Mouse (Mus musculus) midbrain, embryonic 11.5 days (tissue): Measurements from ENCODE around the gene Eng. TPM values are rescaled to one million over a fixed set of nuclear protein-coding genes. Genes with fewer than 3 reads are reported as not detected.
A peak's percentile ranks its signal among the peaks of the same experiment; 100 is the strongest.

ENCODE experiments used
- ATAC-seq: fragments of 200-750 bp; cut with Nextera tagmentation; 2 replicates; pipeline ENCODE4 v1.8.0; 2017; ENCODE audit warnings: moderate TSS enrichment, moderate library complexity; ENCODE audit not compliant: low FRiP score
- DNase-seq: peaks from one replicate; pipeline ENCODE4 v3.0.0; 2015; ENCODE audit warnings: low spot score; ENCODE audit errors: missing footprints
- H3K27ac ChIP-seq: fragments of 300-500 bp; sonication (generic); 2 replicates; pipeline ENCODE4 v1.5.1; 2014; ENCODE audit warnings: low read depth, low read length
- H3K27me3 ChIP-seq: fragments of 300-500 bp; sonication (generic); 2 replicates; pipeline ENCODE4 v1.6.1; 2014; ENCODE audit warnings: mild to moderate bottlenecking, low read length, moderate library complexity, mixed read lengths; ENCODE audit not compliant: control insufficient read depth, insufficient read depth
- H3K36me3 ChIP-seq: fragments of 300-500 bp; sonication (generic); 2 replicates; pipeline ENCODE4 v1.6.1; 2014; ENCODE audit warnings: mild to moderate bottlenecking, low read length, moderate library complexity, mixed read lengths; ENCODE audit not compliant: control insufficient read depth, insufficient read depth
- H3K4me1 ChIP-seq: fragments of 300-500 bp; sonication (generic); 2 replicates; pipeline ENCODE4 v1.6.1; 2014; ENCODE audit warnings: low read length; ENCODE audit not compliant: control insufficient read depth, insufficient read depth
- H3K4me2 ChIP-seq: fragments of 300-500 bp; sonication (generic); 2 replicates; pipeline ENCODE4 v1.6.1; 2014; ENCODE audit warnings: mild to moderate bottlenecking, moderate library complexity
- H3K4me3 ChIP-seq: fragments of 300-500 bp; sonication (generic); 2 replicates; pipeline ENCODE4 v1.5.1; 2014; ENCODE audit warnings: low read depth, low read length
- H3K9ac ChIP-seq: fragments of 300-500 bp; sonication (generic); 2 replicates; pipeline ENCODE4 v1.6.1; 2014; ENCODE audit warnings: low read length
- H3K9me3 ChIP-seq: fragments of 300-500 bp; sonication (generic); 2 replicates; pipeline ENCODE4 v1.6.1; 2016; ENCODE audit warnings: low read length; ENCODE audit not compliant: control insufficient read depth
- whole genome bisulfite sequencing: fragments of 180-500 bp; shearing (Covaris S2); extraction: QIAGEN DNeasy Blood & Tissue Kit; methylation state at CpG from one replicate; pipeline ENCODE4 v1.1.7; 2014; 5-methylcytosine and 5-hydroxymethylcytosine counted together
- microRNA counts: library from miRNA; unstranded; fragments of <30 nt; microRNA quantifications from one replicate; lab custom pipeline; 2015
- microRNA-seq: library from miRNA; unstranded; fragments of <30 nt; microRNA quantifications from one replicate; pipeline ENCODE4, GENCODE M21; 2017
- polyA plus RNA-seq: library from polyadenylated mRNA; unstranded; fragments of >200 nt; fragmentation: Nextera tagmentation; extraction: Ambion mirVana; gene quantifications from 2 replicates; pipeline ENCODE4 v1.2.1, GENCODE M21; 2014

Eng gene
- polyA plus RNA-seq, 1 experiment from 2014 or later = 22.7 TPM

- WGBS = 83% methylated on average over 16 of the region's 16 CpGs
- H3K27ac ChIP-seq = no peak overlapping the region
- DNase-seq = no peak
Measured at GRCm38 (mm10) chr2:32724832-32725790, 78.7 kb downstream of the Eng start.

DNA sequence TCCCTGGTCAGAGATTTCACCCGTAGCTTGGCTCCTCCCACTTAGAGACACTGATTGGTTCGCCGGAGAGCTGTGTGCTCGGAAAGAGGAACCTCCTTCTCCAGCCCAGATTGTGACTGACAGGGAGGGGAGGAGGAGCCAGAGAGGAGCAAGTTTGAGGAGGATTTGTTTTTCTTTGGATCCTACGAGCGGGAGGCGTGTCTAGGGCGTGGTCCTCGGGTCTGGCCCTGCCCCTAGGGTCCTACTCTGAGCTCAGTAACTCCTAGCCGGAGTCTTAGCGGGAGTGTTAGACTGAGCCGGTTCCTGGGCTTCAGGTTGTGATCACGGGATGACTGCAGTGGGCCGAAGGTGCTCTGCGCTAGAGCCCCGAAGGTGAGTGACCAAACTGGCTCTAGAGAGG is 81.0 kb downstream of the Eng start:
- DNase-seq = peak; percentile 98
- Histone ChIP-seq H3K4me3 (peak overlapping the region; percentile 6; the same call in 1 of the 2 replicates), H3K27ac (no peak overlapping the region), H3K4me2 (peak overlapping the region; percentile 28; the same call in 1 of the 2 replicates), H3K27me3 (no peaks in the 10 kb centered on the region), H3K36me3 (no peaks in the 10 kb centered on the region), H3K9me3 (no peaks in the 10 kb centered on the region), H3K9ac (no peak overlapping the region), H3K4me1 (0 out of 2 replicates have a peak, but pooled peaks cover 2% of the 10 kb centered on the region)
- WGBS = under 1% methylated on average over 16 of the region's 16 CpGs
- peak; percentile 97 for ATAC-seq

More at GRCm38 (mm10) chr2:32724832-32725790, 78.7 kb downstream of the Eng start:
- ATAC-seq = no peak
- no peak overlapping the region for H3K4me3 ChIP-seq
- no peaks in the 10 kb centered on the region for H3K36me3 ChIP-seq
- no peak overlapping the region for H3K9ac ChIP-seq
- no peak overlapping the region for H3K4me2 ChIP-seq
- no peaks in the 10 kb centered on the region for H3K27me3 ChIP-seq
- H3K4me1 ChIP-seq = 0 out of 2 replicates have a peak, but pooled peaks cover 2% of the 10 kb centered on the region
- H3K9me3 ChIP-seq = no peaks in the 10 kb centered on the region

DNA sequence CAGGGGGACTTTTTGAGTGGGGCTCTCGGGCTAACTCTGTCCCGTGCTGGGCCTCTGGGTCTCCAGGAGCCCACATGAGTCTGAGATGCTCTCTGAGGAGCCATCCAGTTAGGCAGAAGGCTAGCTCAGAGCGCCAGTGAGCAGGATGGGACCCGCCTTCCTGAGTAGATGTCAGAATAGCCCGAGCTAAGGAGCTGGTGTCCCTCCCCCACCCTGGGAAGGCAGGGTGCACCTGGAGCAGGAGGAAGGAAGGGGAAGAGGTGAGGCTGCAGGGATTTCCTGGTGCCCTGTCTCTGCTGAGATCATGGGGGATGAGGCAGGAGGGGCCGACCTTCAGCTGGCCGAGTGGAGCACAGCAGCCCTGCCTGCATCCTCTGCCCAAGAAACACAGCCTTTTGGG is 82.1 kb downstream of the Eng start:
- ATAC-seq (no peak), DNase-seq (no peak)
- H3K27me3 ChIP-seq = no peaks in the 10 kb centered on the region
- H3K4me1 ChIP-seq = 0 out of 2 replicates have a peak, but pooled peaks cover 2% of the 10 kb centered on the region
- no peaks in the 10 kb centered on the region for H3K36me3 ChIP-seq
- H3K27ac ChIP-seq = no peak overlapping the region
- H3K4me2 ChIP-seq = 0 out of 2 replicates have a peak overlapping the region, but pooled peaks have one; percentile 2
- H3K9ac ChIP-seq = no peak overlapping the region
- no peaks in the 10 kb centered on the region for H3K9me3 ChIP-seq
- 55% methylated on average over 7 of the region's 7 CpGs for WGBS
- no peak overlapping the region for H3K4me3 ChIP-seq

DNA sequence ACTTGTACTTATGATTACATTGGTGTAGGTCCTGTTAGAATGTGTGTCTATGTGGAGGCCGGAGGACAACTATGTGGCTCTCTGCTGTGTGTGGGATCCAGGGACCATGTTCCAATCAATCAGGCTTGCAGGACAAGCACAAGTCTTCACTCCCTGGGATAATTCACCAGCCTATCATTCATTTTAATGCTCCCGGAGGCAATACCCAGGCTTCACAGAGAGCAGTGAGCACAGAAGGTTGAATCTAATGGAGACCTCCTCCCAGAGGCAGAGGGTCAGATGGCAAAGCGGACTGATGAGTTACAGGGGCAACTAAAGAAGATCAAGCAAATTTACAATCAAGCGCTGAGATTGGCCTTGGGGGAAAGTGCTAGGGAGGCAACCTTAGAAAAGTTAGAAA is 83.2 kb downstream of the Eng start:
- ATAC-seq = no peak
- Histone ChIP-seq H3K4me2 (no peak overlapping the region), H3K9me3 (no peaks in the 10 kb centered on the region), H3K4me1 (peaks cover 5% of the 10 kb centered on the region; the same call in 1 of the 2 replicates), H3K27me3 (no peaks in the 10 kb centered on the region), H3K4me3 (no peak overlapping the region), H3K9ac (no peak overlapping the region), H3K27ac (no peak overlapping the region), H3K36me3 (no peaks in the 10 kb centered on the region)
- no peak for DNase-seq
- WGBS = 80% methylated on average over 4 of the region's 4 CpGs

GRCm38 (mm10) chr2:32730854-32731253 is 84.5 kb downstream of the Eng start:
- no peak overlapping the region for H3K4me3 ChIP-seq
- 63% methylated on average over 11 of the region's 11 CpGs for WGBS
- peaks cover 5% of the 10 kb centered on the region; the same call in 1 of the 2 replicates for H3K4me1 ChIP-seq
- H3K27me3 ChIP-seq = no peaks in the 10 kb centered on the region
- H3K27ac ChIP-seq = no peak overlapping the region
- no peaks in the 10 kb centered on the region for H3K36me3 ChIP-seq
- no peak overlapping the region for H3K4me2 ChIP-seq
- ATAC-seq (no peak), DNase-seq (no peak)
- H3K9me3 ChIP-seq = no peaks in the 10 kb centered on the region
- H3K9ac ChIP-seq = no peak overlapping the region

GRCm38 (mm10) chr2:32731911-32732310 is 85.5 kb downstream of the Eng start:
- WGBS = 77% methylated on average over 4 of the region's 4 CpGs
- no peaks in the 10 kb centered on the region for H3K9me3 ChIP-seq
- H3K9ac ChIP-seq = no peak overlapping the region
- no peaks in the 10 kb centered on the region for H3K36me3 ChIP-seq
- no peak overlapping the region for H3K4me3 ChIP-seq
- no peak overlapping the region for H3K4me2 ChIP-seq
- no peak overlapping the region for H3K27ac ChIP-seq
- ATAC-seq = no peak
- no peak for DNase-seq
- no peaks in the 10 kb centered on the region for H3K27me3 ChIP-seq
- peaks cover 5% of the 10 kb centered on the region; the same call in 1 of the 2 replicates for H3K4me1 ChIP-seq

MicroRNA genes within 50 kb of the gene (microRNA counts, 519-probe panel; counts per million panel counts)
- microRNA mmu-miR-1954 (lab: Ali Mortazavi, UCI) = not detected
- microRNA mmu-miR-2861 (lab: Ali Mortazavi, UCI) = not detected

Small RNAs within 50 kb of the gene (microRNA-seq; reads per million reads assigned to microRNA genes)
- gene Gm47291 (not detected), gene Mir1954 (not detected), gene Mir2861 (0.95 reads per million), gene Mir3960 (not detected), gene Mir8093 (not detected)

Other genes starting within 250 kb of the Eng start
- gene Naif1, start 196.1 kb upstream of the Eng start, polyA plus RNA-seq = 6.3 and 6.4 TPM in 2 replicates
- 20.0 and 20.4 TPM in 2 replicates for gene Slc25a25, start 195.2 kb upstream of the Eng start, polyA plus RNA-seq
- 6.3 and 6.8 TPM in 2 replicates for gene Fam102a, start 111.3 kb upstream of the Eng start, polyA plus RNA-seq
- gene Dpm2, start 75.7 kb upstream of the Eng start, polyA plus RNA-seq = 103 and 110 TPM in 2 replicates
- gene Pip5kl1, start 71.8 kb upstream of the Eng start, polyA plus RNA-seq = 2.0 and 2.1 TPM in 2 replicates
- gene 9430097D07Rik, start 70.9 kb upstream of the Eng start, polyA plus RNA-seq = 0.25 and 0.49 TPM in 2 replicates
- gene St6galnac4, start 59.5 kb upstream of the Eng start, polyA plus RNA-seq = 13.2 and 13.6 TPM in 2 replicates
- 3.4 and 4.5 TPM in 2 replicates for gene St6galnac6, start 46.9 kb upstream of the Eng start, polyA plus RNA-seq
- 18.3 and 22.0 TPM in 2 replicates for gene Ak1, start 24.8 kb upstream of the Eng start, polyA plus RNA-seq
- gene Fpgs, start 57.5 kb downstream of the Eng start, polyA plus RNA-seq = 10.3 and 13.9 TPM in 2 replicates
- gene Cdk9, start 66.5 kb downstream of the Eng start, polyA plus RNA-seq = 72.8 and 82.6 TPM in 2 replicates
- 23.4 and 25.5 TPM in 2 replicates for gene Sh2d3c, start 74.5 kb downstream of the Eng start, polyA plus RNA-seq
- gene 6330409D20Rik, start 94.4 kb downstream of the Eng start, polyA plus RNA-seq = 2.0 and 3.0 TPM in 2 replicates
- gene Tor2a, start 110.6 kb downstream of the Eng start, polyA plus RNA-seq = 47.7 and 51.4 TPM in 2 replicates
- gene Ttc16, start 129.0 kb downstream of the Eng start, polyA plus RNA-seq = 0.26 and 0.30 TPM in 2 replicates
- gene Ptrh1, start 129.2 kb downstream of the Eng start, polyA plus RNA-seq = 3.2 and 3.9 TPM in 2 replicates
- 0.08 and 0.28 TPM in 2 replicates for gene Cfap157, start 137.8 kb downstream of the Eng start, polyA plus RNA-seq
- gene Stxbp1, start 200.7 kb downstream of the Eng start, polyA plus RNA-seq = 51.4 and 53.8 TPM in 2 replicates
- gene Fam129b, start 229.5 kb downstream of the Eng start, polyA plus RNA-seq = 10.3 and 10.6 TPM in 2 replicates